Mouse (Mus musculus) embryo, embryonic 11.5 days (tissue): ENCODE results near the gene 4930455H04Rik.

Experiments used
- DNase-seq: peaks from one replicate; pipeline ENCODE4 v3.0.0-alpha.2; 2012; ENCODE audit warnings: low read depth, low spot score

The 4930455H04Rik gene

DNA sequence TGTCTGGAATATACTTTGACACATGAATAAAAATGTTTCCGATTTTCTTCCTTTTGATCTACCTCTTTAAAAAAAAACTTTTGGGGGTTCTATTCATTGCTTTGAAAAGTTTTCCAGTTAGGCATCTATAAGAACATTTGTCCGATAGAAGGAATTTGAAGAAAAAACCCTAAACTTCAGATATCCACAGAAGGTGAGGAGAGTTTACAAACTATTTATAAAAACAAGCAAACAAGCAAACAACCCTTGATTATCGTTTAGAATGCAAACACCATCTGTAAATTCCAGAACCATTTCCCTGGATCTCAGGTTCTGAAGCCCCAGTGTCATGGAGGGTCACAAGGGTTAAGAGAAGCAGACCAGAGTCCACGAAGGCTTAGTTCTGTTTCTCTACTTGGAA is at the start of gene 4930455H04Rik:
4930455H04Rik (plus strand) TSS at position 301 of the 400 bp plus-strand sequence.
- no peak for DNase-seq

DNA sequence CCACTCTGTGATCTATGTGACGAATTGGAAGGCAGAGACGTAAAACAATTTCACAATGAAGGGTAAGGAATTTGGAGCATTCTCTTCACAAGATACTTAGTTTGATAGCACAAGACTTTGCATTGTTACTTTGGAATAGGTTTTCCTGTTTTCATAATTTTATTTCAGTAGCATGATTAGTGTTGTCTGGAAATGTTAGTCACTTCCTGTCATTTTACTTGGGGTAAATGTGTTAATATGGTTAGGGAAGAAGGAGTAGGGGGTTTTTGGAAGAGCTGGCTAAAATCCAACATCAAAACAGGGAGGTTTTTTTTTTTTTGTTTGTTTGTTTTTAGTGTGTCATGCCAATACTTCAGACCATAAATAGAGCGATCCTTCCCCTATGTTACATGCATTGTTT is 46.5 kb upstream of the 4930455H04Rik start:
- DNase-seq, result no peak

DNA sequence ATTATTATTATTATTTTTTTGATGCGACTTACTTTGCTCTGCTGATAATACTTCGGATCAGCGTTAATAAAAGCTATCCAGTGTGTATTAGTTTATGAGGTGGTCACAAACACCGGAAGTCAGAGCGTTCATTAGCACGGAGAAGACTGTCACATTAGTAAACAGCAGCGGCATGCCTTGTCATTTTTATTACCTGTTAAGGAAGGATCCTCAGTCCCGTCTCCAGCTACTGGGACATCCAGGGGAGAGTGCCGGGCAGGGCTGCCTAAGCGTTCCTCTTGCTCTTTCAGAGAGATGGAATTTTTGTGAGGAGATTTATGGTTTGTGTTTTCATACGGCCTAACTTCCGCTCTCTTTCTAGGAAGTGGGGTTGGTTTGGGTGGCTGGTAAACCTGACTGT is 45.0 kb upstream of the 4930455H04Rik start:
- DNase-seq, result no peak

DNA sequence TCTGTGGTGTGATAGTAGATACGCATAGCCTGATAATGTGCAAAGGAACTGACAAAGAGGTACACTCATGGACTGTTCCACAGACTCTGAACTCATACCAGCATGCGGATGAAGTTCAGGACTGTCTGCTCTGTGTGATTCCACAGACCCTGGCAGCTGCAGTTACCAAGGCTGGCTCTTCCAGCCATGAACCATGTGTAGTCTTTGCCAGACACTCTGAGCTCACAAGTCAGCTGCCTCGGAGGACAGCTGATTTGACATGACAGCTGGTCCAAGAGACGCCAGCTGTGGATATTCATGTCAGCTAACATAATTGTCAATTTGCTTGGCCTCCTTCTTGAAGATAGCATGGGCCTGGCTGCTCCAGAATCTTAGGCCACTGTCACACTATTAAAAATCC is 39.1 kb upstream of the 4930455H04Rik start:
- DNase-seq, result no peak

DNA sequence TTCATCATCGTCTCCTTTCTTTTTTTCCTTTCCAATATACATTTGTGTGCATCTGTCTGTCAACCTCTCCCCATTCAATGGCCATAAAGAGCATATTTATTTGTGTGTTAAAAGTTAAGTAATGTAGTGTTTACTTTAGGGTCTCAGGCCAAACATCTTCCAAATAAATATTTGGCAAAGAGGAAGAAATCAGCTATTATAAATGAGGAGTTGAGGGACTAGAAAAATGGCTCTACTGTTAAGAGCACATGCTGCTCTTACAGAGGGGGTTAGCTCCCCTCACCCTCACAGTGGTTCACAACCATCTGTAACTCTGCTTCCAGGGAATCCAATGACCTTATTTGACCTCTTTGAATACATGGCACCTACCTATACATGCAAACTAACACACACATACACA is 34.9 kb upstream of the 4930455H04Rik start:
- no peak for DNase-seq

DNA sequence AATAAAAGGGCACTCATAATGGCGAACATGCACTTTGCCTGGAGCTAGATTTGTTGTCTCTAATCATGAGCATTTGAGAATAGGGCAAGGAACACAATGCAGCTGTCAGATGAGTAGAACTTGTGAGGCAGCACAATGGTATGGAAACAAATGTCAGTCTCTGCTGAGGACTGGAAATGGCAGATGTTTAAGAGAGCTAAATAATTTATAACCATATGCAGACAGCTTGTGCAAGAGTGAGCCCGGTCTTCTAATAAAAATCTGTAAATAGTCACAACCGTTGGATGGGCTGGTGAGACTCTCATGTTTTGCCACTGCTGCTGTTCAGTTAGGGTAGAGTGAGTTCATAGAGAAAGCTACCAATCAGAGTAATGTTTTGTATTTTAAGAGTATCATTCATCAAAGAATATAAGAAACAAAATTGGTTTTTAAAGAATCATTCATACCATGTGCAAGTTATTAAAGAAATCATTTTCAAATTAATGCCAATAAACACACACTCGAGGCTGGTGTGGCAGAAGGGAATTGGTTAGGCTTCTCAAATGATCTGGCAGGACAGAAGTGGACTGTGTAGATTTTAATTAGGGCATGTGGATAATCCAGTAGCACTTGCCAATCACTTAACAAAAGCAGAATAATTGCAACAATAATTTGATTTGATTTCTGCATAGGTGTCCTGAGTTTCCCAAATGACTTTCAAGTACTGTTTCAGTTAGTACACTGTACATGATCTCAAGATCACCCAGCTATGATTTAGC is 31.0 kb upstream of the 4930455H04Rik start:
- DNase-seq, result no peak

DNA sequence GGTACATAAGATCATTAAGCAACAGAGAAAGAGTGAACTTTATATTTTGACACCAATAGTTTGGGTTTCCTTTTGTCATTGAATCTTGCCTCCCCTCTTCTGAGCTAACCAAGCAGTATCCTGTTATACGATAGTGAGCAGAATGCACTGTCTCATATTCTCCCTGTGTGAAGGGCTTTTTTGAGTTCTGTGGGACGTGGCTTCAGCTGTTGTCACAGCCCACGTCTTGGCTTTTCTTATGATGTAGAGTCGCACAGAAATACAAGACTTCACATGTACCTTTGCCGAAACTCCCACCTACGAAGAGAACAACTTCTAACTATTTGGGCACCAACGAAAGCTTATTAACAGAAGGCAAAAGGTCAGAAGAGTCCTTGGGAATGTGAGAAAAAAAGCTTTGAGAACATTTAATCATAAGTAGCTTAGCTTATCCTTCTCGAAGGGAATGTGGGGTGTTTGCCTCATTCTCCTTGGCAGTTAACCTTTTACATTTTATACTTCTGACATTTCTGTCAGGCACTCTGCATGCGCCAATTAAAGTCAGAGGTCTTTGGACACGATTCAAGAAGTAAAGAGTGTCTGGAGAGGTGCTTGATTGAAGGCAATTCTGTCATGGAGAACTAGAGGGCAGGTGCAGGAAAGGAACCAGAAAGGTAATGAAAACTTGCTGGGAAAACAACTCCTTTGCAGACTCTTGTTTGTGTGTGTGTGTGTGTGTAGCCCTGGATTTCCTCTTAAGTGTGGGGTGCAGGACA is 27.1 kb upstream of the 4930455H04Rik start:
- no peak for DNase-seq

DNA sequence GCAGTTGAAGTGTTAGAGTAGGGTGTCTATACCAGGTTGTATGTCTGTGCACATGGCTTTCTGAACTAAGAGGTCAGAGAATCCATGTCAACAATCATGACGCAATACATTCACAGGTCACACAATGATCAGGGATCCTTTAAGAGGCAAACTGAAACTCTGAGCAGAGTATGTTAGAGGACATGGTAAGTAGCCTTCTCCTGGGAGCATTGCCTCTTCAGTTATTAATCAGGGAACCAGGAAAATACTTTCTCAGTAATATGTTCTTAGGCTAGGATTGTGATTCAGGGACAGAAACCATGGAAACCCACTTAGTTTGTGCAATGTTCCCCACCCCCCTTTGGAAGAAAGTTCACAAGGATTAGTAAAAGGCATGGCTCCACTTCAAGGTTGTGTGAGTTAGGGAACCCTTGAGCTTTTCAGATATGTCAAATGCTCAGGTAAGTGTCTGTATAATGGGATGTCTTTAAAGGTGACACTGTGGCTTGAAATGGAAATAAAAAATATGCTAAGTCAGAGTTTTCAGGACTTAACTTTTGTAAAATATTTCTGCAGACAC is 26.4 kb upstream of the 4930455H04Rik start:
- DNase-seq, result no peak

DNA sequence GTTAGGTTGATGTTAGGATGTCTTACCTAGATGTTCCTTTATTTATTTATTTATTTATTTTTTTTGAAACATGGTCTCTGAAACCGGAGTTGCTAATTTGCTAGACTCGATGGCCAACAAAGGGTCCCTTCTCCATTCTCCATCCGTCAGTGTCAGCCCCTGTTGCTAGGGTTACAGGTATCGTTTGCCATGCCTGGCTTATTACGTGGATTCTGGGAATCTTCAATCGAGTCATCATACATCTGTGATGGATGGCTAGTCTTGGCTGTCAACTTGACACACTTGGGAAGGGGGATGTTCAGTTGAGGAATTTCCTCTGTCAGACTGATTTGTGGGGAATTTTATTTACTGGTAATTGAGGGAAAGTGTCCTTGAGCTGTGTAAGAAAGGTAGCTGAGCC is 25.3 kb upstream of the 4930455H04Rik start:
- DNase-seq, result no peak

DNA sequence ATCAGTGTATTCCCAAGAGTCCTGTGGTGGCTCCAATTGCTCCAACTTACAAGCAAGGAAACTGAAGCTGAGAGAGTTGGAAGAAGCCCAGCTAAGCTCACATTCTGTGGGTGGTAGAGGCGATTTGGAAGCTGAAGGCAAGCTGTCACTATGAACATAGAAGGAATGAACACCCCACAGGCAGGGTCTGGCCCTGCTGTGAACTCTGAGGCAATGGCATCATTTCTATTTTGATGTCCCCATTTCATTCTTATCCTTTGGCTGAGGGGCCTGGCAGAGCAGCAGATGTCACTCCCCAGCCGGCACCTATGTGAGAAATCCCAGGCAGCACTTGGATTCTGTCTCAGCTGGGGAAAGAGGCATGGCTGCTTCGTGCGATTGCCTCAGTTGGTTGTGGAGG is 24.6 kb upstream of the 4930455H04Rik start:
- no peak for DNase-seq

DNA sequence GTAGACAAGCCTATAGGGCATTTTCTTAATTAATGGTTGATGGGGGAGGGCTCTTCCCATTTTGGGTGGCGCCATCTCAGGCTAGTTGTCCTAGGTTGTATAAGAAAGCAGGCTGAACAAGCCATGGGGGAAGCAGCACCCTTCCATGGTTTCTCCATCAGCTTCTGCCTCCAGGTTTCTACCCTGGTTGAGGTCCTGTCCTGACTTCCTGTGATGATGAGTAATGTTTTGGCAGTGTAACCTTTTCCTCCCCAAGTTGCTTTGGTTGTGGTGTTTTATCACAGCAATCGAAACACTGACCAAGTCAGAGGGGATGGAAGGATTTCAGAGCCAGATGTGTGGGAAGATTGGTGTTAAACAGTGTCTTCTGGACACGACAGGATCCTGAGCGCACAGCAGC is 21.6 kb upstream of the 4930455H04Rik start:
- no peak for DNase-seq

DNA sequence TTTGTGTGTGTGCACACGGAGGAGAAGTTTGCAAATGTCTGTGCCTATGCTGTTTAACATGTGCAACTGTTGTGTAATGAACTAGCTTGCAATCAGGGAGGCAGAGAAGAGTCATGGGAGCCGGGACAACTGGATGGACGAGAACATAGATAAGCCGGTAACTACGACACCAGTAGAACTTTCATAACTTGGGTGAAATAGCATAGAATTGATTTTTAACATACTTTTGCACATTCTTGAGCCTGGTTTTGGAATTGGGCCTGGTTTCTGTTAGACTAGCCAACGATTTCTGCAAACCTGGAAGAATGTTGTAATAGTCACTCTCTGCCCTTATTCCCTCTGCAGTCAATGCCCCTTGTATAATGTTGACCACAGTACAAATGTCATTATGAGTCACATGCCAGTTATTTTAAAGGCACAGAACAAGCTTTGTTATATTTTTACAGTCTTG is 17.4 kb upstream of the 4930455H04Rik start:
- DNase-seq, result no peak

DNA sequence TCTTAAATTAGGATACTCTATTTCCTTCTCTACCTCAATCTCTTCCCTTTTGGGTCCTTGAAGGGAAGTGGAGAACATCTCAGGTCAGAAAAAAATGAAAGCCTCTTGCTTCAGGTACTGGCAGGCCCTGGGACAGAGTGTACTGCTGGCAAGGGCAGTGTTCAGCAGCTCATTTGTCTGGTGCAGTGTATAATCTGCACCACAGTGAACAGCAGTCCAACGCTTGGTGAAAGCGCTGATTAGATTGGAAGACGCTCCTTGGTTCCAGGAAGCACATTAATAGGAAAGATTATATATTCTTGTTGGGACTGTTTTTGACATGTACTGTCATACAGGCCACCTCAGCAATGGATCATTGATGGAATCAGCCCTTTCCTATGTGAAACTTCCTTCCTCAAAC is 16.6 kb upstream of the 4930455H04Rik start:
- no peak for DNase-seq

DNA sequence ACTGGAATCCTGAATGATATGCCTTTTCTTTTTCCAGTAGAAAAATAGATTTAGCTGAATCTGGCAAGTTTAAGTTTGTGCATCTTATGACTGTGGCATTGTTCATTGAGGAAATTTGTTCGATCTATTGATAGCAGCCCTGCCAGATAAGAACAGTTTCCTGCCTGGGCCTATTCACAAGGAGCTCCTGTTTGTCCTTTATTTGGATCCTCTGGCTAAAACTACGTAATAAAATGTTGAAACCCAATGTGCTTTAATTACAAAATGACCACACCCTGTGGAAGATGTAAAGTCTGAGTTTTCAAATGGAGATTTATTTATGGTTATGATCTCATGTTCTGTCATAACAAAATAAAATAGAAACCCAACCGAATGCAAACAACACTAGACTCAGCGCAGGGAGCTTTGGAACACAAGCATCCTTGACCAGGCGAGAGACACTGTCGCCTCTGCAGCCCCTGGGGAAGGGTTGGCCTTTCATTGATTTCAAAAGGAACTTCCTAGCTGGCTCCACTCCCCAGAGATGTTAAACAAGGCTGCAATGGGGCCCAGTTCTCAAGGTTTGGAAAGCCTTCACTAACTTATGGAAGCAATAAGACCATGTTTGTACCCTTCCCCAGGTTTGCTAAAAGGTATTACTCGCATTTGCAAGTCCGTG is 15.7 kb upstream of the 4930455H04Rik start:
- no peak for DNase-seq

DNA sequence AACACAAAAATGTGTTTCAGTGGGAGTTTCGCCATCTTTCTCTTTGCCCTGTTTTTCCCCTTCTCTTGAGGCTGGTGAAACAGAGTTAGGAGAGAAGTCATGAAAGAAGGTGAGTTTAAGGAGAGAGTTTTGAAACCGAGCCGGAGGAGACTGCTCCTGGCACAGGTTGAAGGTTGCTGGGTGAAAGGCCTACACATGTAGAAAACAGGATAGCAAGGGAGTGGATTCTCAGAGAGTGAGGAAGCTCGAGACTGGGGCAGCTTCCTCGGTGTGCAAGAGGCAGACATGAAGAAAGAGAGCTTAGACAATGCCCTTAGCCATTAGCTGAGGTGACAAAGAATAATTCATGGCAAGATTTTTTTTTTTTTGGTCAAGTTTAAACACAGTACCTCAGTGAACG is 14.7 kb upstream of the 4930455H04Rik start:
- no peak for DNase-seq

DNA sequence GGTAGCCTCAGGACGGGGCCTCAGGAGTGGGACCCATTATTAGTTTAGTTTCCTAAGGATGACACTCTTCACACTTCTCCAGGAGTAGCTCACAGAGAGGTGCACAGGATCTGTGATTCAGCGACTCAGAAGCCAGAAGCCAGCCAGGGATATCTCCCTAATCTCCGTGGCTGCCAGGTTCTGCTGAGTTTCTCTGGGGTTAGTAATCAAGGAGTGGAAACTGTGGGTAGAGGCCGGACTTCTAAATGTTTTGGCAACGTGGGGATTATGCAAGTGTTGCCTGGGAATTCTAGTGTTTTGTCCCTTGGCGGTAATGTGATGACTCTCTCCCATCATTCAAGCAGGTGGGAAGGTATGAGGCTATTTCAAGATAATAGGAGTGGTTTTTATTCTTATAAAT is 13.0 kb upstream of the 4930455H04Rik start:
- DNase-seq, result no peak

DNA sequence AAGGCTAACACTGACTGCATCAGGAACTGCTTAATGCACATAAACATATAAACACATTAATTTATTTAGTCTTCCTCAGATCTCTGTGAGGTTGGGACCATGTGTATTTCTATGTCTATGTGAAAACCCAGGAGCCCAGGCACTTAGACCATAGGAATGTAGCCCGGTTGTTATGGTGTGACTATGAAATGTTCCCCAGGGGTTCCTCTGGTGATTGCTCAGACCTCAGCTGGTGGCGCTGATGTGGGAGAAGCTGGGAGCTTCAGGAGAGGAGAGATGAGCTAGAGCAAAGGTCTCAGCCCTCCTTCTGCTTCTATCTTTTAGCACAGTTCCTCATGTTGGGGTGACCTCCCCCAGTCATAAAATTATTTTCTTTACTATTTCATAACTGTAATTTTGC is 7.7 kb upstream of the 4930455H04Rik start:
- no peak for DNase-seq

DNA sequence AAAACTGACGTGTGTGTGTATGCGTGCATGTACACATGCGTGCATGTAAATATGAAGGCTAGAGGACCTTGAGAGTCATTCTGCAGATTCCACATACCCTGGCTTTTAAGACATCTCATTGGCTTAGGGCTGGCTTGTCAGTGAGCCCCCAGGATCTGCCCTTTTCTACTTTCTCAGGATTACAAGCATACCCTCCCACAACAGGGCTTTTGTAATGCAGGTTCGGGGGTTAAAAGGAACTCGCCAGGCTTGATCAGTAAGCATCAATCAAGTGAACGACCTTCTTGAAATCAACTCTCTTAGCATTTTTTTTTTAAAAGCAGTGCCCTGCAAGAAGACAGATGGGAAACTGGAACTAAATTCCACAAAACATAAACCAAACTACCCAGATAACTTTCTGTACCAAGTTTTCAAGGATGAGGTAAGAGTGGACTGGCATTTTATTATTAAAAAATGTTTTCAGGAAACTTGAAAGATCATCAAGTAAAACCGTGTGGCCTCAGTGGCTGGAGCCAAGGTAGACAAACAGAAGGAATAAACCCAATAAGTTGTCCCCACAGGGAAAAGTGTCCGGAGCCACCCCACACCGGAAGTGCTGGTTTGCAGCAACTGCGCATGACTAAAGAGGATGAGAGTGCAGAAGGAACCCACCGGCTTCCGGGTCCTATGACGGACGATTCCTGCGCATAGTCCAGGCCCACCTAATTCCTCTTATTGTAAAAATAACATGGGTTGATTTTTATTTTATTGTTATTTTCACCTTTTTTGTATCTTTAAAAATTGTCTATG is 6.5 kb upstream of the 4930455H04Rik start:
- no peak for DNase-seq

DNA sequence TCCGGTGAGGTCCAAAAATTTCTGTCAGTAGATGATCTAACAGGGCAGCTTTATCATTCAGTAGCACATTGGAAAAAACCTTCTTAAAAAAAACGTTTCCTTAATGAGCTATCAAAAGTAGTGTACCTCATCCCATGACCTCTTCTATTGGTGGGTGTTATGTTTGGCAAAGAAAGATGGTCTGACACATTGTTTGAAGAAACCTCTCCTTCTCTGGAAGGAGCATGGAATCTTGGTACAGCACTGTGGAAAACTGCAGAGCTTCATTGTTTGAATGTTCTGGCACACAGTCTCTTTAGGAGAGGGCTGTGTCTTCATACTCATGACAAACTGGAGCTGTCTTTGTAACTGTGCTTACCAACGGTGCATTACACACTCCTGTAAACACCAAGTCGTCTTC is 4.9 kb upstream of the 4930455H04Rik start:
- DNase-seq, result no peak

DNA sequence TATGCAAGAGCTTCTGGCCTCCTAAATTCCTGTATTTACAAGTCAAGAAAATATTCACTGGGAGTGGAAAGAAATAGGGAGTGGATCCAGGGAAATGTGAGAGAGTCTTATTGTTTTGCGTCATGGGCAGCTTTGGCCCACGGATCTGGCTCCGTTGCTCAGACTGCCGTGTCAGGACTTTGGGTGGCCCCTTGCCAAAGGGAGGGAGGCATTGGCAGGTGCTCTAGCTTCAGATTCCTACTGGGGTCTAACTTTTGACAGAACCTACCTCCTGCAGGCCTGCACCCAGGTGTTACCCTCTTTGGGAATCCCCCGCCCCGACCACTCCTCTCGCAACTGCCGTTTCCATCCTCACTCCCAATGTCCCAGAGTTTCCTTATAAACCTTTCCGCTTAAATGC is 3.6 kb upstream of the 4930455H04Rik start:
- no peak for DNase-seq

DNA sequence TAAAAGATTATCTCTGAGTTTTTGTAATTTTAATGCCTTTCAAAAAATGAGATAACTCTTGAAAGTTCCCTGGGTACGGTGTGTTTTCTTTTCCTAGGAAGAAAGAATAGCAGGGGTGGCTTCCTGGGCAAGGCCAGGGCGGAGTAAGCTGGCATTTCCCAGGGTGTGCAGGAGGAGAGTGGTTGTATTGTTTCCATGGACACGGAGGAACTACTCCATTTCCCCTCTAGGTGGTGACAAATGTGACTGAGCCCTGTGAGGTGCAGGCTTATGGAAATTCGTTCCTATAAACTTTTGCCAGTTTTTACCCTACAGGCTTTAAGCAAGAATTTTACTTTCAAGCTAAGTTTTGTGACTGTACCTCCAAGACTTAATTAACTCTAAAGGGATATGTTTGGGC is 1.8 kb upstream of the 4930455H04Rik start:
- DNase-seq, result peak; percentile 23
